Mouse (Mus musculus): Measurements from ENCODE around the gene Krtap28-10. TPM values are rescaled to one million over a fixed set of nuclear protein-coding genes. Genes with fewer than 3 reads are reported as not detected.
"Not testable (repeated sequence)": the region's sequence is repeated elsewhere in the genome, so short reads cannot be mapped to it uniquely, and the experiment has no call there.

Krtap28-10 gene
- total RNA-seq, 4 experiments from 2014 or later = not detected

DNA sequence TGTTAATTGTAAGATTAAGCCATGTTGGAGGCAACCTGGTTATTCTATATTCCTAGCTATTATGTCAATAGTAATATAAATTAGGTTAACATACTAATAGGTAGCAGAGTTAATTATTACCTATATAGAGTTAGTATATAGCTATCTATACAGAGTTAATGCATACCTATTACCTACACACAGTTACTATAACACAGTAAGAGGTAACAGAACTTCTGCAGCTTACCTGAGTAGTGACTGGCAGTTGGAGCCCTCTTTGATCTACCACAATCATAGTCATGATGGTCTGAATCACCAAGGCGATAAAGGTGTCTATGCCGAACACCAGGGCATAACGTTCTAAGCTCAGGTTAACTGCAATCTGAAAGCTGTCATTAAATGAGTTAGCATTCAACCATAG, 27.8 kb downstream of the Krtap28-10 start:
- DNase-seq (ENCODE audit: low spot score) = no peak

- DNase-seq (ENCODE audit: low spot score) = no peak
Observed at GRCm38 (mm10) chr1:83007471-83007870, 34.8 kb downstream of the Krtap28-10 start.

GRCm38 (mm10) chr1:83006218-83007179, 35.8 kb downstream of the Krtap28-10 start:
- DNase-seq (ENCODE audit: low spot score) = no peak

DNA sequence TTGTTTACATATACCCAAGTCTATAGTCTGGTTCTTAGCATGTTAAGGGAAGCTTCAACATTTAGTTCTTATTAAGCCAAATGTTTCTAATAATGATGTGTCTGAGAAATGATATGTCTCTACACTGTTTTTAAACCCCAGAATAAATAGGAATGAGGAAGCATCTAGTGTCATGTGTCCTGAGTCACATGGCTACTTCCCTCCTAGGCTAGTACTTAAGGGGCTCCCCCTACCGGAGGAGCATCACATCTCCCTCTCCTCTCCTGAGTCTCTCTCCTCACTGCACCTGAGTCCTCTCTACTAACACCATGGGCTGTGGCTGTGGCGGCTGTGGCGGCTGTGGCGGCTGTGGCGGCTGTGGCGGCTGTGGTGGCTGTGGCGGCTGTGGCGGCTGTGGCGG, 42.0 kb downstream of the Krtap28-10 start, which contains the start of gene Gm47959:
Gene Gm47959 (plus strand): TSS at position 243 of the 400 bp plus-strand sequence.
- not testable (repeated sequence) for DNase-seq (ENCODE audit: low spot score)

GRCm38 (mm10) chr1:82993947-82994346, 48.3 kb downstream of the Krtap28-10 start:
- no peak for DNase-seq (ENCODE audit: low spot score)

DNA sequence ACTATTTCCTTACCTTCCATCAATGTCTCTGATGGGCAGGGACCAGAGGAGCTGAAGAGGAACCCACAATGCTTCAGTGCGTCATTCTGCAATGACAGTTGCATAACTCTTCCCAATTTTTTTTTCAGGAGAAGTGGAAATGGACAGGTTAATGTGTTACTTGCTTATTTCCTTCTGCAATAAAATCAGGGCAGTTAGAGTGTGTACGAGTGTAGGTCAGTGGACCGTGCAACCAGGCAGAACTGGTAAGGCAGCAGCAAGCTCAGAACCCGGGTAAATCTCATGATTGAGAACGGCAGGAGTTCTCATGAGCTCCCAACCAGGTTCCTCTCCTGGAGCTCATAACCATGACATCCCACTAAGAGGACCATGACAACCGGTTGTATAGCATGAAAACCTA, 50.2 kb downstream of the Krtap28-10 start:
- no peak for DNase-seq (ENCODE audit: low spot score)

DNA sequence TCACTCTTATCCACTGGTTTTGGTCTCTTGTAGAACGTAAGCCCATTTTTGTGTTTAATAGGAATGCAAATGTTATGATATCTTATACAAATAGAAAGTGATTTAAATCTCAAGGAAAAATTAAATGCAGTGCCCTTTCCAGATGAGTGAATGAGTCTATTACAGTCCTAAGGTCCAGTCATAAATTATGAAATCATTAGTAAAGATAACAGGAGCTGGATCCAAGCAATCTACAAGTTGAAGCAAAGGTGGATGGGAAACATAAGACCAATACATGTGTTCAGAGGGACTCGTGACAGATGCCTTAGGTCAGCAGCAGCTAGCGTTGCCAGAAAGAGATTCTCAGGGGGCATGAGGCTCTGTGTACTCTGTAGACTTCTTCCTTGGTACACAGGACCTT, 50.7 kb downstream of the Krtap28-10 start:
- no peak for DNase-seq (ENCODE audit: low spot score)

Other genes starting within 250 kb of the Krtap28-10 start
- 10 to 100 TPM; 23.8 to 28.7 (median 26.0) TPM for gene Agfg1, start 203.0 kb downstream of the Krtap28-10 start, total RNA-seq (2022)
- not detected for gene A030005L19Rik, start 129.2 kb downstream of the Krtap28-10 start, total RNA-seq (2022)
- gene A030014E15Rik, start 117.6 kb downstream of the Krtap28-10 start, total RNA-seq (2022) = not detected
- not detected for gene Gm6217, start 111.1 kb downstream of the Krtap28-10 start, total RNA-seq (2022)
- not detected for gene A030003K21Rik, start 99.1 kb downstream of the Krtap28-10 start, total RNA-seq (2022)
- gene Gm7544, start 86.5 kb downstream of the Krtap28-10 start, total RNA-seq (2022) = not detected
- not detected for gene Gm47955, start 82.2 kb downstream of the Krtap28-10 start, total RNA-seq (2022)
- not detected for gene Gm47959, start 41.9 kb downstream of the Krtap28-10 start, total RNA-seq (2022)
- under 1 TPM; 0.12 to 0.63 (median 0.37) TPM for gene Slc19a3, start 4.0 kb downstream of the Krtap28-10 start, total RNA-seq (2022)
- not detected for gene Gm47969, start 2.5 kb upstream of the Krtap28-10 start, total RNA-seq (2022)
- gene A030005K14Rik, start 16.9 kb upstream of the Krtap28-10 start, total RNA-seq (2022) = not detected
- gene Krtap28-13, start 18.4 kb upstream of the Krtap28-10 start, total RNA-seq (2022) = not detected
- not detected for gene Ccl20, start 74.3 kb upstream of the Krtap28-10 start, total RNA-seq (2022)
- not detected for gene Daw1, start 117.3 kb upstream of the Krtap28-10 start, total RNA-seq (2022)

All from heart, adult 8-10 months (tissue).